Mouse (Mus musculus): Measurements from ENCODE around the gene Elmo1. TPM values are rescaled to one million over a fixed set of nuclear protein-coding genes. Genes with fewer than 3 reads are reported as not detected.

Elmo1 gene
- total RNA-seq, 2 experiments from 2014 or later = 42.0 to 103 TPM

DNA sequence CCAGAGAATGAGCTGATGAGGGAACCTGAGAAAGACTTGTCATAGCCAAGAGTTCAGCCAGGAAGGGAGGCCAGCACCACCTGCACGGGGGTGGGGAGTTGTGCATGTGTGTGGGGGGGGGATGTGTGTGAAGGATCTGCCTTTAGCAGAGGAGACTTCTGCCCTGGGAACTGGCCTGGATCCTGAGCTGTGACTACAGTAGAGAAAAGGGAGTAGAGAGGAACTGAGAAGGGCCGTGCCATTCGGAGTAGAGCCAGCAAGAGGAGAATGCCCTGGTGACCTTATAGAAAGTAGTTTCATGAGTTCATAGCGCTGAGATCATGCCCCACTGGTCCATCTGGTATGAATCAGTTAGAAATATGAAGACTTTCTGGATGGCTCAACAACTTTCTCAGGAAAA is 215.2 kb downstream of the Elmo1 start:
- ATAC-seq (replicated peaks; ENCODE audit: poor library complexity) = no peak

DNA sequence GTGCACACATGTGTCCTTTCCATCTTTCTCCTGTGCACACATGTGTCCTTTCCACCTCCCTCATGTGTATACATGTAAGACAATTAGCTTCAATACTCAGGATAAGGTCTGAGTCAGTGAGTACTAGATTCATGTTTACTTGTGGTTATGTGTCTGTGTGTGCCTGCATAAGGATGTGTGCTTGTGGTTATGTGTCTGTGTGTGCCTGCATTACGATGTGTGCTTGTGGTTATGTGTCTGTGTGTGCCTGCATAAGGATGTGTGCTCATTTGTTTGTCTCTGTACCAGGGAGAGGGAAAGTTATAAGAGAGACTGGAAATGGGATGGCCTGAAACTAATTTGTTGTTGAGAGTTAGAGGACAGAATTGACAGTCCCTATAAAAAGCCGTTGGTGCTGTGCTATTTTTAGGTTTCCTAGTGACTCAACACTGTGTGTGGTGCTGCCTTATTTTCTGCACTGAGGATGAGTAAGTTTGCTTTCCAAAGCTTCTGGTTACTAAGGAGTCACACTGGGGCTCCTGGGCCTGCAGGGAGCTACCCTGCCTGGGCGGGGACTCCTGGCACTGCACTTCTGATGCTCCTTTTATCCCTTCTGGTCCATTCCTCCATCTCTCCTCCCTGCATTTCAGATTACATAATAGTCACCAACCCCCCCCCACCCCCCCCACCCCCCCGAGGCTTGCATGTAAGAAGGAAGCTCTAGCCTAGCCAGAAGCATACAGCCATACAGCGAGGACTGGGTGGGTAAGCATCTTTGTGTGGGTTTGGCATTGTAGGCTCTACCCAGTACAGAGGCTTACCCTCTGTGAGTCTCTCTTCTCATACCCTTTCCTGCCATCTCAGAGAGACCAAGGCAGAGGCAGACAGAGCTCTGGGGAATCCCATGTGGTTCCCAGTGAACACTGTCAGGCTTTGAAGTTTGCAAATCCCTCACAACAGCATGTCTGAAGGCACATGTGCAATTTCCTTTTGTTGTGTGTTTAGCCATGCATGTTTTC is 216.1 kb downstream of the Elmo1 start:
- ATAC-seq (replicated peaks; ENCODE audit: poor library complexity) = peak; percentile 75

DNA sequence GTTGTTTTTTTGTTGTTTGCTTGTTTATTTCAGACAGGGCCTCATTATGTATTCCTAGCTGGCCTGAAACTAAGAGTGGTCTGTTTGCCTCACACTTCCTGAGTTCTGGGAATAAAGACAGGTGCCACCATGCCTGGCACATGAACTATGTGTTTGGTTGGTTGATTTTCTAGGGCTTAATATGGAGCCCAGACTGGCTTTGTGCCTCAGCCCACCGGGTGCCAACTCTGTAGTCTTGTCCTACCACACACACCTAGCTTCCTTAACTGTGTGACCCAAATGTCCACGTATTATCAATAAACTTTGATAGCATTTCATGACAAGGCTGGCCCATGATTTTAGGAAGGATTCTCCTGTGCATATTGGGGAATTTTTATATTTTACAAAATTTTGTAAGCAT is 217.0 kb downstream of the Elmo1 start:
- no peak for ATAC-seq (replicated peaks; ENCODE audit: poor library complexity)

DNA sequence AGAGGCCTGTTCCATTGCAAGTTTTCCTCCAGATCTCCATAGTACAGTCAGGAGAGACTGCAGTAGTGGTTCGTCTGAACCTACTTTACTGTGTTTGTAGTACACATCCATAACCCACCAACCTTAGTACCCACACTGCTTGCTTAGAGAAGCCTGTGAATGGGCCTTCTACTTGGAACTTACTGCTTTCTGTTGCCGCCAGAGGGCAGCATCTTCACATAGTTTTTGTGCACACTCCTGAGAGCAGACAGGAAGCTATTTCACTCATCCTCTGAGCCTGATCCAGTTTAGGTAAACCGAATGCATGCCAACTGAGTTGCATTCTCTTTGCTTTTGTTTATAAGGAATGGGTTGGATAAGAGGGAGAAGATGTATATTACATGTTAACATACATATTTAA is 221.2 kb downstream of the Elmo1 start:
- peak; percentile 89 for ATAC-seq (replicated peaks; ENCODE audit: poor library complexity)

DNA sequence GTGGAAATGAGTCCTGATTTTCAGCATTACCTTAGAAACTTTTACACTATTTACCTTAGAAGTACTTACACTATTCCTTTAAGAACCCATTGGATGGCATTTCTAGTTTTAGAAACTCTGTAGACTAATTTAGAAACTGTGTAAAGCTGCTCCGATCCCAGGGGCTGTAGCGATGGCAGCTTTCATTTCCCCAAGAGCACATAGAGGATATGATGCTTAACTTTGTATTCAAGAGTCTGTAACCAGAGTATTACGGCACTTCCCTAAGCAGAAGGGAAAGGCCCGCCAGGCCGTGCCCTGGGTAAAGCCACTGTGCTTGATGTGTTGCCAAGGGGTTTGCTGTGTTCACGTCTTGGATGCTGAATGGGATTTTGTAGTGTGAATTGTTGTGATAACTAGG is 222.9 kb downstream of the Elmo1 start:
- peak; percentile 74 for ATAC-seq (replicated peaks; ENCODE audit: poor library complexity)

DNA sequence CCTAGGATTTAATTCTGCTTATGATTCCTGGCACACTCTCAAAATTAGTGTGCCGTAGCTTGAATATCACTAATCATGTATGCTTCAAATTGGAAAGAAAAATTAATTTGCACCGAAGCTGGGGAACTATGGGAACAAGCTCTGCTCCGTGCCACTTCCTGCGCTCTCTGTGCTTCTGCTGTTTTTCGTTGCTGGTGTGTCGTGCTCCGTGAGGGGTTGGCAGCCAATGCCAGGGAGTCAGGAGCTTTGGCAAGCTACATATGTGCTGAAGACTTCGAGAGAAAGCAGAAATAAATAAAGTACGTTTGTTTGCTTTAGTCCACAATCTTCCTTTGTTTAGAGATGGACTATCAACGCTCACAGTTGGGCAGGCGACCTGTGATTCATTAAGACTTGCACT is 225.7 kb downstream of the Elmo1 start:
- no peak for ATAC-seq (replicated peaks; ENCODE audit: poor library complexity)

DNA sequence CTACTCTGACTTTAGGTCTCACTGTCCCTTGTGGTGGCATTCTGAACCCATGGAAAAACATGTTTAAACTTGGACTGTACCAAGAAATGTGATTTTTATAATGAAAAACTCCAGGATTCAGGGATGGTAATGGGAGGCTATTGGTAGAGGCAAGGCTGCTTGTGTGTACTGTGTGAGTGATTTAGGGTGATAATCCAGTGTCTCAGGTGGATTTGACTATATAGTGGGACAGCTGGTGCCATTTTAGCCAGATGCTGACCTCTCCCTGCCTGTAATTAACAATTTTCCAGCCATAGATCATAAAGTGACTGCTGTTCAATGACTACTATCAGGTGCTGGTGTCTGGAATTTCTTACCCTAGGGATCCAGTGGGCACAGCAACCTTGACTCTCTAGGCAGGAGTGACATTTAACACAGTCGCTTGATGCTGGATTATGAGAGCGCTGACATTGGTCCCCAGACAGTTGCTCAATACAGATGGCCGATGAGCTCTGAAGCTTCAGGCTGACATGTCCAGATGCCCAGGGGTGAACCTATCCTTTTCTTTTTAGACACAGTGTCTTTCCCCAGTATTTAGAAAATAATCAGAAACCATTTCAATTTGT is 228.3 kb downstream of the Elmo1 start:
- ATAC-seq (replicated peaks; ENCODE audit: poor library complexity) = no peak

DNA sequence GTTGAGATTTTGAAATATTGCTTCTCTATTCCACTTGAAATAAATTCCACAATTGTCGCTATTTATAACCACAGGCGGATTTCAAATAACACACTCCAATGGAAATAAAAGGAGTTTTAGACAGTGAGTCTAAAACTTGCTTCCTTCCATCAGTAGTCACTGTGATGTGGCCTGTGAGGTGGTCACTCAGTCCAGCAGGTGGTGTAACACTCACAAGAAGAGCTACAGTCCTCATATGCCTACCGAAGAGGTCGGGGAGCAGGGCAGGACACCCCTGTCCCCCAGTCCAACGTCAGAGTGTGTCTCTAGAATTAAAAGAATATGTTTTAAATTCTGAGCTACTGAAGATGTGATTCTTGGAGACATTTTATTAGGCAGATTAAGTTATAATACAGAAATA is 229.8 kb downstream of the Elmo1 start:
- no peak for ATAC-seq (replicated peaks; ENCODE audit: poor library complexity)

DNA sequence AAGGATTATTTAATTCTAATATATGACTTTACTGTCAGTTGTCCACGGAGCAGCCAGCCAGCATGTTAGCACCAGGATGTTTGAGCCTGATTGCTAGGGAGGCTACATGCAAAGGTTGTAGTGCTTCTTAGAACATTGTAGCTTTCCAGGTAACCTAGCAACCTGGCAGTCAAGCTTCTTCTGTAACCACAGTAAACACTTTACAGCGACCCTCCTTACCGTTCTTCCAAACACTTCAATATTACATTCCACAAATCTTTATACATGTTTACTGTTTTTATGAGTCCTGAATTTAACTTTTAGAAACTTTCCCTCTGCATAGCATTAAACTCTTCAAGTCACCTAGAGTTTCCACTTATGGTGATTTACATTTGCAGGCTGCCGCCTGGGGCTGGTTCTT is 233.1 kb downstream of the Elmo1 start:
- no peak for ATAC-seq (replicated peaks; ENCODE audit: poor library complexity)

DNA sequence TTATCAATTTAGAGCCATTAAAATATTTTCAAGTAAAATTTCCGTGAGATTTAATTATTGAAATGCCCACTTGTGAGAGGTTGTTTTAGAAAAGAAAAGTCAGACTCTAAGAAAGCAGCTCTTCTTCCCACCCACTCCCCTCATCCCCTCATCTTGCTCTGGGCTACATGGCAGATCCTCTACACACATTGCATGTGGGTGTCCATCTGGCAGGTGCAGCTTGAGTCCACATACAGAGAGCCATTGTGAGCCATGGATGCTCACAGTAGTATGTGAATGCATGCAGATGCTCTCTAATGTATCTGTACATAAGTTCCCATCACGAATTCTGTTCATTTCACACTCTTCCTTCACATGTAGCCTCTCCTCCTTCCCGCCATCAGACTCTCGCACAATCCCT is 236.7 kb downstream of the Elmo1 start:
- ATAC-seq (replicated peaks; ENCODE audit: poor library complexity) = no peak

DNA sequence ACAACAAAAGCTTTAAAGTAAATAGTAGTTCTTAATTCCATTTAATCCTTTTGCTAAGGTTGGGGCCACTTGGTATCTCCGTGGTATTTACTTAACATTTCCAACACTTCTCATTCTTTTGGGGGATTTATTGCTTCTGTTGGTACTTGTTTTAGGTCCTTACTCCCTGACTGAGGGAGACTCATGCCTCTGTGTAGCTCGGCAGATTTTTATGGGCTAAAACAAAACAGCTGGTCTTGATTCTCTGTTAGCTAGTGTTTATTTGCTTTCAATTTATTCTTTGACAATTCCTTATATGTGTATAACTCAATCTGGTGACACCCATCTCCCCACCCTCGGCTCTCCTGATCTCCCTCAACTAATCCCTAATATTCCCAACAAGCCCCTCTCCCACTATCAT is 237.6 kb downstream of the Elmo1 start:
- no peak for ATAC-seq (replicated peaks; ENCODE audit: poor library complexity)

DNA sequence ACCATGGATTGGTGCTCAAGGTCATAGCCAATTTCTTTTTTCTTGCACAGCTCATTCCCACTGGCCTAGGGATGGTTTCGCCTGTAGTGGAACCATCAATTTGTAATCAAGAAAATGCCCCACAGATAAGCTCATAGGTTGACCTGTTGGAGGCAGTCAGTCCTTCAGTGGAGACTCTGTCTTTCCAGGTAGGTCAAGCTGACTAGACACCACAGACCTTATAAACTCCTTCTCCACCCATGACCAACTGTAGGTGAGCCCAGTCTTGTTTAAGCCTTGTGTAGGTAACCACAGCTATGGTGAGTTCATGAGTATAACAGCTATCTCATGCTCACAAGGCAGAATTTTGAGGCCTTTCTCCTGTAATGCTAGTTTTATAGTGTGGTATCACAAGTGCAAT is 238.3 kb downstream of the Elmo1 start:
- no peak for ATAC-seq (replicated peaks; ENCODE audit: poor library complexity)

DNA sequence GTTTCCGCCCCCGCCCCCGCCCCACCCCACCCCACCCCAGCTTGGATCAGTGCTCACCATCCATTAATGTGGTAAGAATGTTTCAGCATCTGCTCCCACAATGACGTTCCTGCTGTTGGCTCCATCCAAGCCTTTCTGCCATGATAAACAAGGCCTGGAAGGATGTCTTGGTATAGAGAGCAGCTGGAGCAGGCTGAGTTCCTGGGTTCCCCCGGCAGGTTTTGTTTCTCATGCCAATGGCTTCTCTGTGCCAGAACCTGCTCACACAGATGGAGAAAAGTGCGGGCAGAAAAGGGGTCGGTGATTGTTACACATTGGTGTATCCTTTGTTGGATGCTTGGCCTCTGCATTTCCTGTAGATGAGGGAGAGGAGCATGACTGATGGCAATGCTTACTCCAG is 240.6 kb downstream of the Elmo1 start:
- ATAC-seq (replicated peaks; ENCODE audit: poor library complexity) = no peak

DNA sequence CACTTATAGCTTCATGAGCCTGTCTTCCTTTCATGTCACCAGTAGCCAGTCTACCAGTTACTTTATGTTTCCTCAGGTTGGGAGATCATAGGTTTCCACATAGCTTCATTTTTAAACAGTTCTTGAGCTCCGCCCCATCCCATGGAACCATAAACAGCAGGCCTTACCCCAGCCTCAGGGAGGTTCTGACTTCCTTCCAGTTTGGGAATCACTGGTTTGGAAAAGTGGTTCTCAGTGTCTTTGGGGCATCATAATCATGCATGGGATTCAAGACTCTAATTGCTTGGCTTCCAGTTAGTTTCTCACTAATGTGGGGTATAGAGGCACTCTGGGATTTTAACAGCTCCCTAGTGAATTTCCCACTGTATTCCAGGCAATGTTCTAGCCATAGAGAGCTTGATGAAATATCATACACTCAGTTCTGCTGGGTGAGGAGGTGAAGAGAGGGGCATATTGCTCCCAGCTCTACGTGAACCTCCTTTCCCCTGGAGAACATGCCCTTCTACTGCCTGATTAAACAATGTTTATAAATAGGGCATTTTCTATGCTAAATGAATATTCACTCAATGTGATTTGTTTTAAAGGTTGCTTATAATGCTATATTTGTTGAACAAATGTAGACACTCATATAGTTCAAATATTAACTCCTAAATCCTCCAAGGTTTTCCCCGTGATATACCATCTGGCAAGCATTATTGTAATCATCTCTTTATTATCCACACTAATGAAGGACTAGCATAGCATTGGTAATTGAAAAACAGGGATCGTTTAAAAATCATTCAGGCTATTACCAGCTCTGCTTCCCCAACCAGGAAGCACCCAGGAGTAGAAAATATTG is 244.9 kb downstream of the Elmo1 start:
- ATAC-seq (replicated peaks; ENCODE audit: poor library complexity) = no peak

DNA sequence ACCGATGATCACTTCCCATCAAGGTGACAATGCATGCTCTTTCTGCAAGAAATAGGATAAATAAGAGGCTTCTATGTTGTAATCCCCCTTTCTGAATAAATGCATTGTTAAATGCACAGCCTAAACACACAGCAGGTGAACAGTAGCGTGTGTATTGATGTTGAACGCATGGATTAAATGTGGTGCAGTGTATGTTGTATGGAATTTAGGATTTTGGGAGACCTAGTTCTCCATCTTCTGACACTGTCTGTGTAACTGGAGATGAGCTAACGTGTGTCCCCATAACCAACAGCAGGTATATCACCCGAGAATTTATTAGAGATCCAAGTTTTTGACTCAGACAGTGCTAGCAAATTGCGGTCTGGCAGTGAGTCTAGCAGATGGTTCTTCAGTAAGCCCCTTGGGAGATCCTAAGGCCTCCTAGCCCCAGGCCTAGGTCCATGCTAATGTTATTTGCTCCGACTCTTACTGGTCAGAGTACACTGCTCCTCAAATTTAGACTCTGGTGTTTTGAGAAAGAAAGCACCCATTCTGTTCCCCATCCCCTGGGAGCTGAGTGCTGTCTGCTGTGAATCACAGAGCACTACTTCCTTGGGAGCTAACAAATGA is 245.6 kb downstream of the Elmo1 start:
- no peak for ATAC-seq (replicated peaks; ENCODE audit: poor library complexity)

DNA sequence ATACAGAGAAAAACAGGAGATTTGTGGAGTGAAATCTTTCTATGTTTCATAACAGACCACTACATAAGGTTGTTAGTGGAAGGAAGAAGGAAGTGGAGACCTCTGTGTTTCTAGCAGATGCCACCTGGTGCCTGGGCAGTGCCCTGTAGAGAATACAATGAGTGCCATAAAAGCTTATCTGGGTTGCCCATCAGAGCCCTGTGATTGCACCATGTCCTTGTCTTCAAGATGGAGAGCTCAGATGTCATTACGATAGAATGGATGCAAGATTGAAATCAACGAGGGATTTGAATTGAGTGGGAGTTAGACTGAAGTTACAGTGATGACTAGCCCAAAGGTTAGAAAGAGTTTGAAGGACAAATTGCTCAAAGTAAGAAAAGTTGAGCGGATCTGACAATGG is 252.5 kb downstream of the Elmo1 start:
- ATAC-seq (replicated peaks; ENCODE audit: poor library complexity) = no peak

DNA sequence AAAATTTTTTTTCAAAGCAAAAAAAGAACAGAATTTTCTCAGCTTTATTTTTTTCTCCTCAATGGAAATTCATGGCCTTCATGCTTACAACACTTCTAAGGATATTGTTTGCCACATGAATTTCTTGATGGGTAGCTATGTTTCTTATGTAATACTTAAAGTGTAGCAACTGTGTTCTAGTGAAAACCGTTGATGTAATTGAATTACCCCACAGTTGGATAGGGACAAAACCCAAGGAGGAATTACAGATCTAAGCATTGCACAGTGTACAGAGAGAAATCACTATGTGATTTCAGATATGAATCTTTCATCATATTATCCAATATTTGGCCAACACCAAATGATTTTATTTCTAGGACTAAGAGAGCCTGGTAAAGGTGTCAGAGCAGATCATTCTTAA is 259.4 kb downstream of the Elmo1 start:
- peak; percentile 84 for ATAC-seq (replicated peaks; ENCODE audit: poor library complexity)

DNA sequence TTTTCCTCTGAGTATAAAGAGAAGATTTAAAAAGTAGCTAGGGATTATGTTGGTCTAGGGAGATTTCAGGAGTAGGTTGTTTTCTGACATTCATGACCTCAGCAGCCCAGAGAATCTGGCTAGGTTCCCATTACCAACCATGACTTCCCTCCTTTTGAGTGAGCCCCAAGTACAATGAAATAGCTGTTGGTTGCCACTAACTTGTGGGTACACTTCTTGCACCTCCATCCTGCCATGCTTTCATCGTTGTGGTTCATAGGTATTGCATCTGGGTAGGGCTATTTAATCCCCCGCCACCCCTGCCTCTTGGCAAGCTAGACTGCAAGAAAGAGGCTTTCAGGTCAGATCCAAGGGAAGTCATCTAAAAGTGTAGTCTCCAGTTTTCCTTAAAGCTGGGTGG is 262.2 kb downstream of the Elmo1 start:
- peak; percentile 46; the same call in 1 of the 2 replicates for ATAC-seq (replicated peaks; ENCODE audit: poor library complexity)

DNA sequence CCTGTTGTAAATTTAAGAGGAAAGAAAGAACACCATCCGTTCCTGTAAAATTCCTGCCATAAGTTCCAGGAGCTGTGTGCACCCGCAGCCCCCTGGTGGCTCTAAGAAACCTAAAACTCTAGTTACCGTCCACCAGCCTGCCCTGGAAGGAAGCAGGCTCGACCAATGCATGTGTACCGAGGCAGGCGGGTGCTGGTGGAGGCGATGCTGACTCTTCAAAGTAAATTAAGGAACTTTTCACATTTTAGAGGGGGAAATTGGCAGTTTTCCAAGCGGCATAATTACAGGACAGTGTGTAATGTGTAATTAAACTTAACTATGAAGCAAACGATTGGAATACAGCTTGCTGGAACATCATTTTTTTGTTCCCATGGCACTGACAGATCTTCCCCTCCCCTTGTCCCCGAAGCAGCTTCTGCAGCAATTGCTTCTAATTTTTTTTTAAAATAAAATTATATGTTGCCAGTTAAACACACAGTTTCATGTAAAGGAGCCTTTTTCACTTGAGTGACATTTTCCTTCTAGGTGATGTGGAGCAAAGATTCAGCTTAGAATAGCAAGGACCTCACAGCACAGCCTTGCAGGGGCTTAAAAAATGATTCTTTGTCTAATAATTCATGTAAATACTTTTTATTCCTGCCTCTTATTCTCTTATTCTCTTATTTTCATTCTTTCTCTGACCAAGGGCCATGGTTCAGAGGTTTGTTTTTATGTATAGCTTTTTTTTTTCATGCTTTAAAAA is 263.6 kb downstream of the Elmo1 start:
- no peak for ATAC-seq (replicated peaks; ENCODE audit: poor library complexity)

DNA sequence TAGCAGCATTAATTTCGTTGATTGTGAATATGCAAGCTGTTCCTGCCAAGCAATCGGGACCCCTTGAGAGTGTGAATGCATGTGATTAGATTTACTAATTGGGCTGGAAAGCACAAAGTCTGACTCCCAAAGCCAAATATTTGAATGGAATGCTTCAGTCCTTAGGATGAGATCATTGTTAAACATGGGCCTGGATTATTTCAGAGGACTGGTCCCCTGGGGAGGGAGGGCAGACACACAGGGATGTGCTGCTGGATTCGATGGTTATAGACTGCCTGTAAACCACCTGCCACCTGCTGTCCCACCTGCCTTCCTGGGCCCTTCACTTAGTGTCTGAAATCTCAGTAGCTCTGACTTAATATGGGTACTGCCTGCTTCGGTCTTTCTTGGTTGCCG is 264.2 kb downstream of the Elmo1 start:
- no peak for ATAC-seq (replicated peaks; ENCODE audit: poor library complexity)

Measured in megakaryocyte progenitor cell, adult 5-6 weeks (primary cell).